Mouse (Mus musculus) E14TG2a.4 (cell line): ENCODE measurements at regions not wholly inside any gene's neighbourhood (a gene's known extent, or its start where the extent isn't known, plus 50 kb on each side); places are given as distances from the start of the nearest gene placed in this dataset.

Experiments used
- H3K27me3 ChIP-seq: 2 replicates; pipeline ENCODE4 v1.6.1; 2014; ENCODE audit warnings: low read length, control low read depth; ENCODE audit not compliant: insufficient read depth
- H3K36me3 ChIP-seq: 2 replicates; pipeline ENCODE4 v1.6.1; 2014; ENCODE audit warnings: low read length, control low read depth; ENCODE audit not compliant: insufficient read depth
- H3K4me1 ChIP-seq: replicated peaks from 2 replicates; pipeline ENCODE4 v1.6.1; 2014; ENCODE audit warnings: low read depth, low read length, control low read depth
- H3K4me3 ChIP-seq: replicated peaks from 2 replicates; pipeline ENCODE4 v1.5.1; 2014; ENCODE audit warnings: mild to moderate bottlenecking, low read length
- H3K9me3 ChIP-seq: 2 replicates; pipeline ENCODE4 v1.6.1; 2014; ENCODE audit warnings: low read length, control low read depth
- CTCF ChIP-seq: conservative IDR thresholded peaks from 2 replicates; pipeline ENCODE4 v1.5.1; 2014; ENCODE audit warnings: low read length
- NANOG ChIP-seq: IDR thresholded peaks from 2 replicates; pipeline ENCODE4 v1.6.1; 2014; ENCODE audit warnings: borderline replicate concordance, low read length, mixed read lengths
- POU5F1 ChIP-seq: IDR thresholded peaks from 2 replicates; pipeline ENCODE4 v1.6.1; 2014; ENCODE audit warnings: low read length, borderline replicate concordance

GRCm38 (mm10) chr7:71648314-71648713 lies 297.0 kb upstream of the Gm10295 start:
- TF ChIP-seq CTCF, result no peak
- TF ChIP-seq NANOG, result no peak
- no peak for TF ChIP-seq POU5F1

GRCm38 (mm10) chr7:71646944-71647343 lies 295.7 kb upstream of the Gm10295 start:
- Histone ChIP-seq H3K36me3 (no peaks in the 10 kb centered on the region), H3K4me3 (no peak overlapping the region), H3K4me1 (no peaks in the 10 kb centered on the region), H3K9me3 (no peaks in the 10 kb centered on the region), H3K27me3 (no peaks in the 10 kb centered on the region)
- TF ChIP-seq POU5F1 (no peak), NANOG (no peak)

More at GRCm38 (mm10) chr7:71648314-71648713, 297.0 kb upstream of the Gm10295 start:
- no peaks in the 10 kb centered on the region for H3K4me1 ChIP-seq
- H3K4me3 ChIP-seq, result no peak overlapping the region
- H3K27me3 ChIP-seq, result no peaks in the 10 kb centered on the region
- H3K36me3 ChIP-seq, result no peaks in the 10 kb centered on the region
- H3K9me3 ChIP-seq, result no peaks in the 10 kb centered on the region

GRCm38 (mm10) chr7:71623048-71623447 lies 271.8 kb upstream of the Gm10295 start:
- H3K4me3 ChIP-seq, result no peak overlapping the region
- TF ChIP-seq POU5F1 (no peak), CTCF (no peak), NANOG (no peak)
- H3K36me3 ChIP-seq, result no peaks in the 10 kb centered on the region
- no peaks in the 10 kb centered on the region for H3K27me3 ChIP-seq
- H3K4me1 ChIP-seq, result no peaks in the 10 kb centered on the region
- H3K9me3 ChIP-seq, result no peaks in the 10 kb centered on the region

GRCm38 (mm10) chr7:71603159-71603558 lies 251.9 kb upstream of the Gm10295 start:
- H3K4me3 ChIP-seq, result no peak overlapping the region
- H3K36me3 ChIP-seq, result no peaks in the 10 kb centered on the region
- no peaks in the 10 kb centered on the region for H3K4me1 ChIP-seq
- H3K27me3 ChIP-seq, result no peaks in the 10 kb centered on the region
- TF ChIP-seq CTCF (no peak), NANOG (no peak), POU5F1 (no peak)
- H3K9me3 ChIP-seq, result no peaks in the 10 kb centered on the region

- Histone ChIP-seq H3K36me3 (no peaks in the 10 kb centered on the region), H3K27me3 (no peaks in the 10 kb centered on the region), H3K4me3 (no peak overlapping the region), H3K4me1 (no peaks in the 10 kb centered on the region), H3K9me3 (no peaks in the 10 kb centered on the region)
- TF ChIP-seq CTCF (no peak), NANOG (no peak), POU5F1 (no peak)
These were observed 245.5 kb upstream of the Gm10295 start for GRCm38 (mm10) chr7:71596780-71597179.

GRCm38 (mm10) chr7:71587626-71588025 lies 236.3 kb upstream of the Gm10295 start:
- Histone ChIP-seq H3K36me3 (no peaks in the 10 kb centered on the region), H3K4me3 (no peak overlapping the region), H3K4me1 (no peaks in the 10 kb centered on the region), H3K27me3 (no peaks in the 10 kb centered on the region), H3K9me3 (no peaks in the 10 kb centered on the region)
- TF ChIP-seq CTCF, result no peak
- no peak for TF ChIP-seq POU5F1
- TF ChIP-seq NANOG, result no peak

- Histone ChIP-seq H3K9me3 (no peaks in the 10 kb centered on the region), H3K4me1 (no peaks in the 10 kb centered on the region), H3K4me3 (no peak overlapping the region), H3K27me3 (no peaks in the 10 kb centered on the region), H3K36me3 (no peaks in the 10 kb centered on the region)
- TF ChIP-seq CTCF, result no peak
- TF ChIP-seq POU5F1, result no peak
- TF ChIP-seq NANOG, result no peak
These were observed 232.3 kb upstream of the Gm10295 start for GRCm38 (mm10) chr7:71583443-71584055.

- Histone ChIP-seq H3K27me3 (no peaks in the 10 kb centered on the region), H3K4me3 (no peak overlapping the region), H3K36me3 (no peaks in the 10 kb centered on the region), H3K9me3 (no peaks in the 10 kb centered on the region), H3K4me1 (no peaks in the 10 kb centered on the region)
- no peak for TF ChIP-seq POU5F1
- peak; percentile 29 for TF ChIP-seq CTCF
These were observed 230.5 kb upstream of the Gm10295 start for GRCm38 (mm10) chr7:71581746-71582145.

GRCm38 (mm10) chr7:71560296-71560936 lies 209.1 kb upstream of the Gm10295 start:
- H3K27me3 ChIP-seq, result no peaks in the 10 kb centered on the region
- no peaks in the 10 kb centered on the region for H3K4me1 ChIP-seq
- TF ChIP-seq POU5F1 (no peak), CTCF (no peak), NANOG (no peak)

More at GRCm38 (mm10) chr7:71560296-71560936, 209.1 kb upstream of the Gm10295 start:
- Histone ChIP-seq H3K4me3 (no peak overlapping the region), H3K9me3 (no peaks in the 10 kb centered on the region), H3K36me3 (no peaks in the 10 kb centered on the region)
